Mouse (Mus musculus) bone marrow macrophage, adult 2 months (primary cell): ENCODE measurements around the gene Grm1.

Experiments used
- CTCF ChIP-seq: IDR thresholded peaks from 2 replicates; pipeline ENCODE4 v1.5.1; 2012; ENCODE audit warnings: low read depth, mild to moderate bottlenecking, low read length, moderate library complexity
- POLR2A ChIP-seq: IDR thresholded peaks from 2 replicates; pipeline ENCODE4 v1.6.1; 2012; ENCODE audit warnings: mild to moderate bottlenecking, low read depth, low read length, borderline replicate concordance

- TF ChIP-seq CTCF: no peak
- TF ChIP-seq POLR2A: no peak
These were observed 85.4 kb downstream of the Grm1 start for GRCm38 (mm10) chr10:10996766-10997165.
